Mouse (Mus musculus) lung, adult 2 months (tissue): ENCODE data around the gene Afdn.

Experiments
- CTCF ChIP-seq: fragments of 200-500 bp; IDR thresholded peaks from 2 replicates; pipeline ENCODE4 v1.5.1; 2011; ENCODE audit warnings: mild to moderate bottlenecking, low read length, control low read depth; ENCODE audit not compliant: insufficient read depth
- POLR2A ChIP-seq: fragments of 200-500 bp; IDR thresholded peaks from 2 replicates; pipeline ENCODE4 v1.6.1; 2011; ENCODE audit warnings: low read depth, mild to moderate bottlenecking, control low read depth, low read length, borderline replicate concordance; ENCODE audit errors: extremely low read depth

- TF ChIP-seq POLR2A (no peak), CTCF (no peak)
These were observed 8.9 kb downstream of the Afdn start for GRCm38 (mm10) chr17:13769256-13769655.
